Mouse (Mus musculus) adrenal gland, postnatal 10 days (tissue): ENCODE measurements around the gene H13. TPM values are rescaled to one million over a fixed set of nuclear protein-coding genes. Genes with fewer than 3 reads are reported as not detected.
A peak's percentile ranks its signal among the peaks of the same experiment; 100 is the strongest.

Source experiments
- DNase-seq: peaks from one replicate; pipeline ENCODE4 v3.0.0; 2021; ENCODE audit warnings: mixed read lengths
- total RNA-seq, 2 experiments: library from RNA; stranded (reverse); gene quantifications; 2 replicates each; pipeline ENCODE4 v1.2.3; 2021

The H13 gene
- total RNA-seq, 2 experiments from 2014 or later = 105 to 125 TPM

GRCm38 (mm10) chr2:152734984-152735383, 65.7 kb downstream of the H13 start:
- peak; percentile 98 for DNase-seq

GRCm38 (mm10) chr2:152736090-152736601, 66.9 kb downstream of the H13 start, which contains the start of gene Id1:
Gene Id1, plus strand, starts transcription at chr2:152736251.
- DNase-seq = peak; percentile 92

DNA sequence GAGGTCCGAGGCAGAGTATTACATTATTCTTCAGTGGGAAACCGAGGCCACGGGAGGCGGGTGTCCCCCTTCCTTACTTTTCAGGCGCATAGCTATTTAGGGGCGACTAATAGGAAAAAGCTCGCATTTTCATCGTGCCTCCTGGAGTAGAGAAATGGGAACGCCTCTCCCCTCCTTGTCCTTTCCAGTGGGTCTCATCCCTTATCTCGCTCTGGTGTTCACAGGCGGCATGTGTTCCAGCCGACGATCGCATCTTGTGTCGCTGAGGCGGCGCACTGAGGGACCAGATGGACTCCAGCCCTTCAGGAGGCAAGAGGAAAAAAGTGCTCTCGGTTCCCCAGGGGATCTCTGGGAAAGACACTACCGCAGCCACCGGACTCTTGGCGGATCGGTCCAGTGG, 67.5 kb downstream of the H13 start:
- peak; percentile 61 for DNase-seq

DNA sequence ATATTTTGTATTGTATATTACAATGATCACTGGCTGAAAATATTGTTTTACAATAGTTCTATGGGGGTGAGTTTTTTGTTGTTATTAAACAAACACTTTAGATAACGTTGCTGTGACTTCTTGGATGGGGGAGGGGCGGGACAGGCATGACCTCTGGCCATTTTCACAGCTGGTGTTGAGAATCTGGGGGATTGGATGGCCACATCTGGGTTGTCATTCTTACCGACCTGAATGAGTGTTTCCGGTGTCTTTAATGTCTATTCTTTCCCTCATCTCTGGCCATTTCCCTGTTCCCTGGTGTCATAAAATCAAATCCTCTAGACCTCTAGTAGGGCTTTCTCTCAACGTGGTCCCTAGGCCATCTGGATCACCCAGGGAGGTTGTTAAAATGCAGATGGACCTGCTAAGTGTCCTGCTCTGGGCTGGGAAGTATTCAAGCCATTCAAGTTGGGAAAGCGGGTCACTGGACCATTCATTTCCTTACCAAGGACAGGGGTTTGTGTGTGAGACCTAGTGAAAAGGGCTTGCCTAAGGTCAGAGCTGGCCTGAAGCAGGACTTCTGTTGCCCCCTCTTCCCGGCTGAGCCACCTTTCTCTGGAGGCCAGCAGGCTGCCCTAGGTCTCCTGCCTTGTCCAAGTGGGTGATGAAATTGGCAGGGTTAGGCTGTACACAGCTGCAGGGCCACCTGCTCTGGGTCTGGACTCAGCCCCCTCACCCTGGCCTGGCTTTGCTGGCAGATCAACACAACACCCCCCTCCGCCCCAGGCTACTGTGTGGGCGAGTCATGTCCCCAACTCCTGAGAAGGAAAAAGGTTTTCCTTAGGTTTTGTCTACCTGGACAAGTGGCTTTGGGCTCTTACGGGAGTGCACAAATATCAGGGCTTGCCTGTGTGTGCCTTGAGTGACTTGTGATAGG, 68.3 kb downstream of the H13 start:
- DNase-seq = peak; percentile 75

GRCm38 (mm10) chr2:152738341-152738740, 69.1 kb downstream of the H13 start:
- DNase-seq = peak; percentile 65

- peak; percentile 84 for DNase-seq
Observed at GRCm38 (mm10) chr2:152739031-152739841, 70.0 kb downstream of the H13 start.

GRCm38 (mm10) chr2:152739842-152740260, 70.6 kb downstream of the H13 start:
- no peak for DNase-seq

DNA sequence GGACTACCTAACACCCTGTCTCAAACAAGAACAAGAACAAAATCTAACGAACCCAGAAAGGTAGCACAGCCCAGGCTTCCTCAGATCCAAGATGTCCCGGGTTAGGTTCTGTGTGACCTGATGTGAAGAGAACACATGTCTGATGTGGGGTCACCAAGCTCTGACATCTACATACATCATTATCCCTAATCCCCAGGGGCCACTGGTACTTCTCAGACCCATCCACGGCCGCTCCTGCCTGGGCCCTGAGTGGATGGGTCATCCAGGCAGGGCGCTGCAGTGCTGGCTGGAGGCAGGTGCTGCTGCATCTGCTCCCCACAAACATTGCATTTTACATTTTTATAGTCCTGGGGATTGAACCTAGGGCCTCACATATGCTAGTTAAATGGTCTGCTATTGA, 71.2 kb downstream of the H13 start:
- no peak for DNase-seq

- DNase-seq = peak; percentile 89
Observed at GRCm38 (mm10) chr2:152741153-152742041, 72.1 kb downstream of the H13 start.

- peak; percentile 92 for DNase-seq
Observed at GRCm38 (mm10) chr2:152742435-152742834, 73.2 kb downstream of the H13 start.

DNA sequence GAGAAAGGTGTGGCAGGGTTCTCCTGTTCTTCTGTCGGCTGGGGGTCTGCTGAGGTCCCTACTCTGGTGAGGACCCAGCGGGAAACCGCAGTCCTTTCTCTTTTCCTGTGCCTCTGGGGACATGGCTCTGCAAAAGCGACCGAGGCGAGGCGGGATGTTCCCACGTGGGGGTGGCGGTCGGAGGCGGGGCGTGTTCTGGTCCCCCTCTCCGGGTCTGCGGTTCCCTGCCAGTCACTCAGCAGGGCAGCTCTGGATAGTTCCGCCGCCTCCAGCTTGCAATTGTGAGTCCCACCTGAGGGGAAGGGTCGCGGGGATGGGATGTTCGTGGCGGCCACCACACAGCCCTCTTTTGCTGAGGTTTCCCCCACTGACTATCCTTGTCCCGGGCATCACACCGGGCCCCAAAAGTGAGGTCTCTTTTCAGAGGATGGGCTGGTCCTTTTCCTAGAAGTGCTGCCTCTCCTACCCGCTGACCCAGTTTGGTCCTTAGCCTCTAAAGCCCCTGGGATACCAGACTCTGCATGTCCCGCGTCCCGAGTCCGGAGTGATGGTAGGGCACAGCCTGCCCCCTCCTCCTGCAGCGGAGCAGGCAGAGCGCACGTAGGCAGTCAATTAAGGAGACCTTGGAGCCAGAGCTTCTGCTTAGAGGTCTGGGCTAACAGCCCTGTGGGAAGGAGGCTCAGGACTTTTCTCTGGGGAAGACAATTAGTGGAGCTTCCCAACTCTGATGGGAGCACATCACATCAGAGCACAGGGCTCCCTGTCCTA, 84.9 kb downstream of the H13 start, which contains the start of gene Cox4i2:
Cox4i2 (plus strand) TSS at position 230 of the 768 bp plus-strand sequence.
- DNase-seq = no peak

- DNase-seq = no peak
Observed at GRCm38 (mm10) chr2:152756474-152757393, 87.5 kb downstream of the H13 start.

GRCm38 (mm10) chr2:152757478-152757877, 88.2 kb downstream of the H13 start:
- no peak for DNase-seq

Other genes with a start within 250 kb of the H13 start
- not detected for gene Defb23, start 204.8 kb upstream of the H13 start, total RNA-seq
- gene Defb20, start 192.4 kb upstream of the H13 start, total RNA-seq = not detected
- gene Defb22, start 179.3 kb upstream of the H13 start, total RNA-seq = not detected
- not detected for gene Defb26, start 157.8 kb upstream of the H13 start, total RNA-seq
- gene Defb28, start 151.2 kb upstream of the H13 start, total RNA-seq = not detected
- gene Defb29, start 129.4 kb upstream of the H13 start, total RNA-seq = not detected
- not detected for gene Gm17416, start 100.1 kb upstream of the H13 start, total RNA-seq
- gene Defb21, start 96.7 kb upstream of the H13 start, total RNA-seq = not detected
- gene Defb19, start 89.1 kb upstream of the H13 start, total RNA-seq = 1 to 10 TPM; 1.5 to 2.2 TPM
- not detected for gene Defb45, start 70.1 kb upstream of the H13 start, total RNA-seq
- gene Defb36, start 65.1 kb upstream of the H13 start, total RNA-seq = under 1 TPM in 1 of 2 experiments, not detected in 1; 0.73 TPM
- gene Defb25, start 46.4 kb upstream of the H13 start, total RNA-seq = not detected
- 10 to 100 TPM in 1 of 2 experiments, 1 to 10 TPM in 1; 7.2 to 10.1 TPM for gene Rem1, start 42.5 kb upstream of the H13 start, total RNA-seq
- gene Mcts2, start 17.6 kb downstream of the H13 start, total RNA-seq = 10 to 100 TPM; 24.5 to 26.7 TPM
- 100 to 1,000 TPM; 112 to 182 TPM for gene Id1, start 66.8 kb downstream of the H13 start, total RNA-seq
- gene Cox4i2, start 84.7 kb downstream of the H13 start, total RNA-seq = 1 to 10 TPM; 8.0 to 8.3 TPM
- 10 to 100 TPM; 49.3 to 56.2 TPM for gene Bcl2l1, start 162.3 kb downstream of the H13 start, total RNA-seq
- gene Tpx2, start 178.5 kb downstream of the H13 start, total RNA-seq = 10 to 100 TPM; 18.4 to 21.4 TPM
- gene Mylk2, start 241.9 kb downstream of the H13 start, total RNA-seq = 1 to 10 TPM; 3.1 to 6.3 TPM